Mouse (Mus musculus): ENCODE results near the gene Adam33. TPM values are rescaled to one million over a fixed set of nuclear protein-coding genes. Genes with fewer than 3 reads are reported as not detected.

Gene Adam33
- total and polyA plus RNA-seq, 2 experiments from 2014 or later = 1.5 to 1.9 TPM

GRCm38 (mm10) chr2:131052862-131053418, 10.7 kb downstream of the Adam33 start:
- H3K36me3 ChIP-seq (ENCODE audit: insufficient read depth, low read length) = no peaks in the 10 kb centered on the region
- DNase-seq (ENCODE audit: low spot score) (no peak), ATAC-seq (no peak)
- H3K9me3 ChIP-seq (ENCODE audit: low read length) = no peaks in the 10 kb centered on the region
- no peak overlapping the region for H3K4me2 ChIP-seq (ENCODE audit: low read depth, low read length)
- no peak overlapping the region for H3K9ac ChIP-seq (replicated peaks; ENCODE audit: low read length)
- no peak for TF ChIP-seq CTCF (IDR thresholded peaks at IDR 0.05; ENCODE audit: low read depth)
- no peak overlapping the region for H3K27ac ChIP-seq
- WGBS = 79% methylated on average over 6 of the region's 6 CpGs
- H3K4me3 ChIP-seq (ENCODE audit: low read length) = no peak overlapping the region
- H3K4me1 ChIP-seq (ENCODE audit: insufficient read depth, low read length) = peaks cover 8% of the 10 kb centered on the region
- peaks cover 37% of the 10 kb centered on the region for H3K27me3 ChIP-seq (ENCODE audit: insufficient read depth, low read length)

DNA sequence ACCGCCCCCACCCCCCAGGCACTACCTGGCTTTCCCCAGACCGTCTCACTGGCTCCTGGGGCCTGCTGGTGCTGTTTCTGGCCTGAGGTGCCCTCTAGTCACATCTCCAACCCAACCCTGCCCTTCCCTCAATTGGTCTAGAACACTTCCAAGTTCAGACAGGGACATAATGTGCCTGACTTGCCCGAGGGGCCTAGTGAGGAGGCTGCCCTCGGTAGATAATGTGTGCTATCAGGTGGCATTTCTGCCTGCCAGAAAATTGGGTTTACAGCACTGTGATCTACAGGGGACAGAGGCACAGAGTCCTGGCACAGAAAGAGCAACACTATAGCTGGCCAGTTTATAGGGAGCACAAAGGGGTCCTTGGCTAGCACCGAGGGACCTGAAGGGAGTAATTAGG, 11.6 kb downstream of the Adam33 start:
- no peaks in the 10 kb centered on the region for H3K36me3 ChIP-seq (ENCODE audit: insufficient read depth, low read length)
- peaks cover 37% of the 10 kb centered on the region for H3K27me3 ChIP-seq (ENCODE audit: insufficient read depth, low read length)
- DNase-seq (ENCODE audit: low spot score) (no peak), ATAC-seq (no peak)
- H3K9me3 ChIP-seq (ENCODE audit: low read length) = no peaks in the 10 kb centered on the region
- no peak overlapping the region for H3K9ac ChIP-seq (replicated peaks; ENCODE audit: low read length)
- no peak overlapping the region for H3K27ac ChIP-seq
- TF ChIP-seq CTCF (IDR thresholded peaks at IDR 0.05; ENCODE audit: low read depth) = no peak
- H3K4me1 ChIP-seq (ENCODE audit: insufficient read depth, low read length) = peaks cover 8% of the 10 kb centered on the region
- no peak overlapping the region for H3K4me2 ChIP-seq (ENCODE audit: low read depth, low read length)
- WGBS = 72% methylated on average over 5 of the region's 5 CpGs
- H3K4me3 ChIP-seq (ENCODE audit: low read length) = no peak overlapping the region

- Histone ChIP-seq H3K4me2 (ENCODE audit: low read depth, low read length) (no peak overlapping the region), H3K4me3 (ENCODE audit: low read length) (no peak overlapping the region), H3K4me1 (ENCODE audit: insufficient read depth, low read length) (no peaks in the 10 kb centered on the region), H3K9me3 (ENCODE audit: low read length) (no peaks in the 10 kb centered on the region), H3K27me3 (ENCODE audit: insufficient read depth, low read length) (no peaks in the 10 kb centered on the region), H3K36me3 (ENCODE audit: insufficient read depth, low read length) (no peaks in the 10 kb centered on the region), H3K27ac (no peak overlapping the region), H3K9ac (replicated peaks; ENCODE audit: low read length) (no peak overlapping the region)
- ATAC-seq (no peak), DNase-seq (ENCODE audit: low spot score) (no peak)
- no peak for TF ChIP-seq CTCF (IDR thresholded peaks at IDR 0.05; ENCODE audit: low read depth)
- WGBS = 80% methylated on average over 2 of the region's 2 CpGs
Measured at GRCm38 (mm10) chr2:131046025-131046424, 17.6 kb downstream of the Adam33 start.

GRCm38 (mm10) chr2:131044989-131045720, 18.5 kb downstream of the Adam33 start:
- DNase-seq (ENCODE audit: low spot score) (no peak), ATAC-seq (no peak)
- no peak overlapping the region for H3K4me2 ChIP-seq (ENCODE audit: low read depth, low read length)
- no peaks in the 10 kb centered on the region for H3K9me3 ChIP-seq (ENCODE audit: low read length)
- no peaks in the 10 kb centered on the region for H3K27me3 ChIP-seq (ENCODE audit: insufficient read depth, low read length)
- 57% methylated on average over 9 of the region's 9 CpGs for WGBS
- no peak overlapping the region for H3K27ac ChIP-seq
- H3K4me1 ChIP-seq (ENCODE audit: insufficient read depth, low read length) = peaks cover 3% of the 10 kb centered on the region; the same call in 1 of the 2 replicates
- no peak overlapping the region for H3K4me3 ChIP-seq (ENCODE audit: low read length)
- no peaks in the 10 kb centered on the region for H3K36me3 ChIP-seq (ENCODE audit: insufficient read depth, low read length)
- H3K9ac ChIP-seq (replicated peaks; ENCODE audit: low read length) = no peak overlapping the region
- TF ChIP-seq CTCF (IDR thresholded peaks at IDR 0.05; ENCODE audit: low read depth) = no peak

- H3K4me3 ChIP-seq (ENCODE audit: low read length) = no peak overlapping the region
- H3K9ac ChIP-seq (replicated peaks; ENCODE audit: low read length) = no peak overlapping the region
- TF ChIP-seq CTCF (IDR thresholded peaks at IDR 0.05; ENCODE audit: low read depth) = peak; percentile 38
- no peaks in the 10 kb centered on the region for H3K36me3 ChIP-seq (ENCODE audit: insufficient read depth, low read length)
- peaks cover 6% of the 10 kb centered on the region; the same call in 1 of the 2 replicates for H3K4me1 ChIP-seq (ENCODE audit: insufficient read depth, low read length)
- H3K9me3 ChIP-seq (ENCODE audit: low read length) = no peaks in the 10 kb centered on the region
- WGBS = 12% methylated on average over 7 of the region's 7 CpGs
- H3K4me2 ChIP-seq (ENCODE audit: low read depth, low read length) = peak overlapping the region; percentile 17; the same call in 1 of the 2 replicates
- no peak overlapping the region for H3K27ac ChIP-seq
- ATAC-seq (no peak), DNase-seq (ENCODE audit: low spot score) (no peak)
- H3K27me3 ChIP-seq (ENCODE audit: insufficient read depth, low read length) = no peaks in the 10 kb centered on the region
Measured at GRCm38 (mm10) chr2:131044354-131044852, 19.2 kb downstream of the Adam33 start.

- 59% methylated on average over 2 of the region's 2 CpGs for WGBS
- no peak for ATAC-seq
Measured at GRCm38 (mm10) chr2:131042988-131043387, 20.6 kb downstream of the Adam33 start, which contains the start of gene Gfra4. Gene Gfra4 (minus strand): TSS chr2:131043088.

More at GRCm38 (mm10) chr2:131042988-131043387, 20.6 kb downstream of the Adam33 start, which contains the start of gene Gfra4:
- H3K4me1 ChIP-seq (ENCODE audit: insufficient read depth, low read length) = peaks cover 6% of the 10 kb centered on the region; the same call in 1 of the 2 replicates
- no peaks in the 10 kb centered on the region for H3K36me3 ChIP-seq (ENCODE audit: insufficient read depth, low read length)
- peak within 1 kb of the TSS; percentile 56 for H3K4me3 ChIP-seq (ENCODE audit: low read length)
- no peak for TF ChIP-seq CTCF (IDR thresholded peaks at IDR 0.05; ENCODE audit: low read depth)
- peak within 1 kb of the TSS; percentile 90 for H3K4me2 ChIP-seq (ENCODE audit: low read depth, low read length)
- H3K9ac ChIP-seq (replicated peaks; ENCODE audit: low read length) = peak within 1 kb of the TSS; percentile 73; the same call in 1 of the 2 replicates
- DNase-seq (ENCODE audit: low spot score) = no peak
- H3K27me3 ChIP-seq (ENCODE audit: insufficient read depth, low read length) = no peaks in the 10 kb centered on the region
- no peak within 1 kb of the TSS for H3K27ac ChIP-seq
- H3K9me3 ChIP-seq (ENCODE audit: low read length) = no peaks in the 10 kb centered on the region
